ENCODE assay signal across 20 mouse cellular contexts in genomic region chr10:59687126-59687525, GRCm38 (mm10). TPM values are rescaled to one million over a fixed set of nuclear protein-coding genes. Genes with fewer than 3 reads are reported as not detected.
DNase-seq lines count a peak whose midpoint lies in the region; ATAC-seq and TF ChIP-seq lines count a peak whose summit lies in the region.
"Had no signal": no experiment of that assay in that cellular context is flagged by ENCODE, and none has a peak within 500 bp of the region (broad histone marks: within the 10 kb centered on the region; RNA-seq: fewer than 3 reads in every experiment).

No protein-coding gene starts in this region.

- no peaks in the 10 kb centered on the region for H3K36me3 ChIP-seq in embryonic facial prominence, embryonic 15.5 days
- no peaks in the 10 kb centered on the region for H3K36me3 ChIP-seq in embryonic facial prominence, embryonic 10.5 days (replicated peaks)
- H3K36me3 ChIP-seq in kidney, adult 2 months (ENCODE audit: control insufficient read depth, insufficient read depth, low read length), result no peaks in the 10 kb centered on the region
- H3K36me3 ChIP-seq: forebrain, embryonic 12.5 days; G1E; heart, embryonic 12.5 days; hindbrain, embryonic 10.5 days had no signal

- H3K4me3 ChIP-seq in embryonic facial prominence, embryonic 15.5 days (replicated peaks), result no peak overlapping the region
- H3K4me3 ChIP-seq in embryonic facial prominence, embryonic 10.5 days, result no peak overlapping the region
- H3K4me3 ChIP-seq in kidney, adult 2 months (ENCODE audit: insufficient read depth, low read depth, low read length), result no peak overlapping the region
- H3K4me3 ChIP-seq: forebrain, embryonic 12.5 days; heart, adult 2 months; heart, embryonic 12.5 days; hindbrain, embryonic 10.5 days had no signal

- H3K4me2 ChIP-seq in embryonic facial prominence, embryonic 15.5 days (replicated peaks), result no peak overlapping the region
- H3K4me2 ChIP-seq: forebrain, embryonic 12.5 days; heart, embryonic 12.5 days had no signal

- WGBS in embryonic facial prominence, embryonic 15.5 days, result 75% methylated on average over 2 of the region's 2 CpGs
- WGBS in embryonic facial prominence, embryonic 10.5 days, result 69% methylated on average over 2 of the region's 2 CpGs
- 61% methylated on average over 2 of the region's 2 CpGs for WGBS in kidney, adult 2 months

- ATAC-seq in embryonic facial prominence, embryonic 15.5 days (ENCODE audit: insufficient number of reproducible peaks, low FRiP score, low TSS enrichment, low read depth), result peak; percentile 11; the same call in 1 of the 2 replicates
- ATAC-seq: CD4-positive, CD25-positive, alpha-beta regulatory T cell, adult 4 months; forebrain, embryonic 16.5 days had no signal

- no peak for TF ChIP-seq CTCF in kidney, adult 2 months (conservative IDR thresholded peaks at IDR 0.05; ENCODE audit: insufficient read depth, insufficient read length, low read depth, low read length)

- no peak overlapping the region for H3K9ac ChIP-seq in embryonic facial prominence, embryonic 15.5 days
- H3K9ac ChIP-seq: forebrain, embryonic 12.5 days; heart, embryonic 12.5 days had no signal

- no peaks in the 10 kb centered on the region for H3K9me3 ChIP-seq in embryonic facial prominence, embryonic 15.5 days (replicated peaks)
- 0 out of 2 replicates have a peak, but pooled peaks cover 3% of the 10 kb centered on the region for H3K9me3 ChIP-seq in embryonic facial prominence, embryonic 10.5 days
- H3K9me3 ChIP-seq: forebrain, embryonic 12.5 days; G1E; hindbrain, embryonic 10.5 days had no signal

- no peak for DNase-seq in embryonic facial prominence, embryonic 10.5 days (ENCODE audit: low spot score)
- peak; percentile 50 for DNase-seq in kidney, adult 2 months
- no peak for DNase-seq in kidney, adult 18-20 months
- DNase-seq in kidney, postnatal 25 days, result peak; percentile 14 to 47
- no peak for DNase-seq in kidney, postnatal 14 days
- DNase-seq in yolk sac, embryonic 10.5 days (ENCODE audit: low spot score), result peak; percentile 44
- DNase-seq: adrenal gland, adult 8-10 months; adrenal gland, postnatal 36 days; B cell, adult 2 months; cerebellum, adult 2 months; cerebellum, postnatal 10 days; gastrocnemius, postnatal 10 days; heart, adult 2 months had no signal

- TF ChIP-seq POLR2A in kidney, adult 2 months (IDR thresholded peaks at IDR 0.05; ENCODE audit: low read depth, low read length), result no peak

- H3K27me3 ChIP-seq in embryonic facial prominence, embryonic 15.5 days, result no peaks in the 10 kb centered on the region
- no peaks in the 10 kb centered on the region for H3K27me3 ChIP-seq in embryonic facial prominence, embryonic 10.5 days (replicated peaks; ENCODE audit: low read depth, poor library complexity, severe bottlenecking)
- no peaks in the 10 kb centered on the region for H3K27me3 ChIP-seq in kidney, adult 2 months (replicated peaks; ENCODE audit: control insufficient read depth, insufficient read depth, low read length)
- H3K27me3 ChIP-seq: forebrain, embryonic 12.5 days; heart, embryonic 12.5 days had no signal

- H3K4me1 ChIP-seq in embryonic facial prominence, embryonic 15.5 days, result no peaks in the 10 kb centered on the region
- peaks cover 21% of the 10 kb centered on the region for H3K4me1 ChIP-seq in embryonic facial prominence, embryonic 10.5 days
- H3K4me1 ChIP-seq in kidney, adult 2 months (ENCODE audit: control insufficient read depth, insufficient read depth, low read length), result no peaks in the 10 kb centered on the region
- H3K4me1 ChIP-seq: forebrain, embryonic 12.5 days; heart, embryonic 12.5 days; hindbrain, embryonic 10.5 days had no signal

- no peak overlapping the region for H3K27ac ChIP-seq in embryonic facial prominence, embryonic 15.5 days (replicated peaks)
- no peak overlapping the region for H3K27ac ChIP-seq in embryonic facial prominence, embryonic 10.5 days (replicated peaks)
- no peak overlapping the region for H3K27ac ChIP-seq in kidney, adult 2 months (ENCODE audit: insufficient read depth, low read depth, low read length)
- H3K27ac ChIP-seq: forebrain, embryonic 12.5 days; heart, adult 2 months; hindbrain, embryonic 10.5 days had no signal

RNA-seq across cellular contexts. Expression of gene Micu1, which starts 15.2 kb away (rescaled TPM):
- 86.1 and 88.2 TPM in 2 replicates for polyA plus RNA-seq in embryonic facial prominence, embryonic 15.5 days (2015; fragmentation: Nextera tagmentation; extraction: Ambion mirVana)
- 47.5 and 52.7 TPM in 2 replicates for polyA plus RNA-seq in embryonic facial prominence, embryonic 10.5 days (2016; fragmentation: Nextera tagmentation; extraction: Ambion mirVana)
- polyA plus RNA-seq in kidney, adult 2 months (2012; rRNA removed), result 59.0 and 61.2 TPM in 2 replicates

Comparison
In these comparisons a context has a peak if more than half of its experiments do, and no peak if none do; other contexts are left out.
1. DNase-seq: peak in kidney, adult 2 months (single experiment), kidney, postnatal 25 days (2 of 2) and yolk sac, embryonic 10.5 days (single experiment); none in embryonic facial prominence, embryonic 10.5 days (single experiment), kidney, adult 18-20 months (single experiment) and kidney, postnatal 14 days (single experiment).